Mouse (Mus musculus): ENCODE measurements at regions not wholly inside any gene's neighbourhood (a gene's known extent, or its start where the extent isn't known, plus 50 kb on each side); places are given as distances from the start of the nearest gene placed in this dataset.

- TF ChIP-seq NELFE (IDR thresholded peaks at IDR 0.05; ENCODE audit: low read depth, low read length) (no peak), KAT2A (conservative IDR thresholded peaks at IDR 0.05; ENCODE audit: low read depth, low read length) (no peak), USF2 (IDR thresholded peaks at IDR 0.05; ENCODE audit: borderline replicate concordance in 1 of 2, insufficient read depth in 1 of 2, low read depth in 1 of 2, low read length in 2 of 2) (no peak), POLR2AphosphoS5 (IDR thresholded peaks at IDR 0.05; ENCODE audit: borderline replicate concordance, low read depth, low read length) (no peak), TCF12 (IDR thresholded peaks at IDR 0.05; ENCODE audit: low read depth, low read length) (no peak), NRF1 (IDR thresholded peaks at IDR 0.05; ENCODE audit: insufficient read depth, low read depth, low read length, poor library complexity, severe bottlenecking) (no peak), SMC3 (IDR thresholded peaks at IDR 0.05; ENCODE audit: low read depth, low read length) (no peak), POLR2A (IDR thresholded peaks at IDR 0.05; ENCODE audit: control insufficient read depth in 1 of 2, insufficient read depth in 1 of 2, low read depth in 1 of 2, low read length in 2 of 2, poor library complexity in 1 of 2) (no peak), TBP (IDR thresholded peaks at IDR 0.05; ENCODE audit: low read depth, low read length) (no peak), ZNF384 (IDR thresholded peaks at IDR 0.05; ENCODE audit: low read depth, low read length) (no peak), EP300 (IDR thresholded peaks at IDR 0.05; ENCODE audit: low read depth in 1 of 2, low read length in 2 of 2) (no peak), CHD1 (IDR thresholded peaks at IDR 0.05; ENCODE audit: low read depth, low read length) (no peak), ELF1 (IDR thresholded peaks at IDR 0.05; ENCODE audit: low read depth, low read length) (no peak), E2F4 (IDR thresholded peaks at IDR 0.05; ENCODE audit: borderline replicate concordance, low read depth, low read length) (no peak), MYC (IDR thresholded peaks at IDR 0.05; ENCODE audit: low read depth, low read length) (no peak)
- Histone ChIP-seq H3K36me3 (ENCODE audit: control insufficient read depth in 1 of 2, insufficient read depth in 2 of 2, low read length in 2 of 2) (no peaks in the 10 kb centered on the region), H3K4me3 (ENCODE audit: control insufficient read depth in 1 of 2, insufficient read depth in 1 of 2, low read depth in 2 of 2, low read length in 2 of 2) (no peak overlapping the region), H3K27me3 (ENCODE audit: control insufficient read depth in 1 of 2, insufficient read depth in 2 of 2, low read length in 2 of 2) (no peaks in the 10 kb centered on the region), H3K79me2 (ENCODE audit: control insufficient read depth, insufficient read depth, low read length, poor library complexity) (no peaks in the 10 kb centered on the region), H3K27ac (ENCODE audit: control insufficient read depth, low read depth, low read length) (no peak overlapping the region), H3K9ac (ENCODE audit: control insufficient read depth, low read depth, low read length, poor library complexity, severe bottlenecking) (no peak overlapping the region), H3K4me1 (ENCODE audit: control insufficient read depth in 1 of 2, insufficient read depth in 2 of 2, low read length in 2 of 2) (no peaks in the 10 kb centered on the region), H3K9me3 (replicated peaks; ENCODE audit: insufficient read depth, low read length) (no peaks in the 10 kb centered on the region)
- DNase-seq (ENCODE audit: low read depth, low spot score): no peak
Measured at GRCm38 (mm10) chr4:124305871-124306555, 304.6 kb downstream of the 3100002H09Rik start.

GRCm38 (mm10) chr4:124302950-124303349 is 307.7 kb downstream of the 3100002H09Rik start:
- DNase-seq (ENCODE audit: low read depth, low spot score): no peak
- Histone ChIP-seq H3K9me3 (replicated peaks; ENCODE audit: insufficient read depth, low read length) (no peaks in the 10 kb centered on the region), H3K36me3 (ENCODE audit: control insufficient read depth in 1 of 2, insufficient read depth in 2 of 2, low read length in 2 of 2) (no peaks in the 10 kb centered on the region), H3K4me1 (ENCODE audit: control insufficient read depth in 1 of 2, insufficient read depth in 2 of 2, low read length in 2 of 2) (no peaks in the 10 kb centered on the region), H3K27ac (ENCODE audit: control insufficient read depth, low read depth, low read length) (no peak overlapping the region), H3K79me2 (ENCODE audit: control insufficient read depth, insufficient read depth, low read length, poor library complexity) (no peaks in the 10 kb centered on the region), H3K9ac (ENCODE audit: control insufficient read depth, low read depth, low read length, poor library complexity, severe bottlenecking) (no peak overlapping the region), H3K27me3 (ENCODE audit: control insufficient read depth in 1 of 2, insufficient read depth in 2 of 2, low read length in 2 of 2) (no peaks in the 10 kb centered on the region), H3K4me3 (ENCODE audit: control insufficient read depth in 1 of 2, insufficient read depth in 1 of 2, low read depth in 2 of 2, low read length in 2 of 2) (no peak overlapping the region)
- TF ChIP-seq ZC3H11A (IDR thresholded peaks at IDR 0.05; ENCODE audit: low read depth, low read length) (no peak), KAT2A (conservative IDR thresholded peaks at IDR 0.05; ENCODE audit: low read depth, low read length) (no peak), MAFK (IDR thresholded peaks at IDR 0.05; ENCODE audit: borderline replicate concordance, low read depth, low read length) (no peak), USF1 (IDR thresholded peaks at IDR 0.05; ENCODE audit: low read depth, low read length) (no peak), POLR2A (IDR thresholded peaks at IDR 0.05; ENCODE audit: control insufficient read depth in 1 of 2, insufficient read depth in 1 of 2, low read depth in 1 of 2, low read length in 2 of 2, poor library complexity in 1 of 2) (no peak), USF2 (IDR thresholded peaks at IDR 0.05; ENCODE audit: borderline replicate concordance in 1 of 2, insufficient read depth in 1 of 2, low read depth in 1 of 2, low read length in 2 of 2) (no peak), CTCF (IDR thresholded peaks at IDR 0.05 in 2 of 3, conservative IDR thresholded peaks at IDR 0.05 in 1 of 3; ENCODE audit: control insufficient read depth in 1 of 3, insufficient read depth in 1 of 3, low read depth in 2 of 3, low read length in 3 of 3, poor library complexity in 1 of 3, severe bottlenecking in 1 of 3) (no peak), POLR2AphosphoS5 (IDR thresholded peaks at IDR 0.05; ENCODE audit: borderline replicate concordance, low read depth, low read length) (no peak), ZMIZ1 (IDR thresholded peaks at IDR 0.05; ENCODE audit: low read depth, low read length) (no peak), SMC3 (IDR thresholded peaks at IDR 0.05; ENCODE audit: low read depth, low read length) (no peak), RAD21 (IDR thresholded peaks at IDR 0.05; ENCODE audit: low read depth, low read length) (no peak), MYC (IDR thresholded peaks at IDR 0.05; ENCODE audit: low read depth, low read length) (no peak), ELF1 (IDR thresholded peaks at IDR 0.05; ENCODE audit: low read depth, low read length) (no peak), MAX (IDR thresholded peaks at IDR 0.05; ENCODE audit: low read length) (no peak)
